Mouse (Mus musculus): ENCODE measurements around the gene Ranbp2.
A peak's percentile ranks its signal among the peaks of the same experiment; 100 is the strongest.

Gene Ranbp2

DNA sequence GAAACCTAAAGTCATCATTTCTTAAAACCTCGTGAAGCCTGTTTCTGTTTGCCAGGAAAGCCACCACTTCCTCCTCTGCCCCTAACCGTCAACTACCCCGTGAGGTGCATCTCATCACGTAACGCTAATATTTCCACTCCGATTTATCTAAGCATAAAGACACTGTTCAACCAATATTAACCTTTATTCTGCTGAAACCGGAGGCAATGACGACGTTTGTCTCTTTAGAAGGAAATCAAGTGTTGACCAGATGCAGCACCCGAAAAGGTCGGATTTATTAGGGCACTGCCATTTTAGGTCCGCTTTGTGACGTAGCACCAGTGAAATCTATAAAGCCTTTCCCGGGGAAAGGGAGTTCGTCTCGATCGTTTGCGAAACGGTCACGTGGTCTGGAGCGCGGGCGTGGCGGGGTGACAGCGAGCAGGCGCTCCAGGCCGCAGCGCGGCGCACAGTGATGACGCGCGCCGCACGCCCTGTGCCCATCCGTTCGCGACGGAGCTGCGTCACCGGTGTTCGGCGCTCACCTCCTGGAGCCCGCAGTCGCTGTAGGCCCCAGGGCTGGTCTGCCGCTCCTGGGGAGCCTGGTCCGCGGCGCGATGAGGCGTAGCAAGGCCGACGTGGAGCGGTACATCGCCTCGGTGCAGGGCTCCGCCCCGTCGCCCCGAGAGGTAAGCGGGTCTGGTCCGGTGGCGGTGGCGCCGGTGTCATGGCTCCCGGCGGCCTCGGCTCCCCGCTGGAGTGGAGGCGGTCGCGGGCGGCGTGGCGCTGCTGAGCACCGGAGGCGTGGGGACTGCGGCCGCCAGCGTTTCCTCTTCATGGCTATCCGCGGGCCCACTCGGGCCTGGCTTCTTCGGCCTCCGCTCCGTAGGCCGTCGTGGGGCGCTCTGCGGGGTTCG, at the start of gene Ranbp2:
Gene Ranbp2 (plus strand): TSS at position 537 of the 896 bp plus-strand sequence.
- DNase-seq (ENCODE audit: extremely low spot score, low spot score): peak; percentile 96

GRCm38 (mm10) chr10:58398941-58399340, 47.8 kb upstream of the Ranbp2 start:
- DNase-seq (ENCODE audit: extremely low spot score, low spot score): no peak

DNA sequence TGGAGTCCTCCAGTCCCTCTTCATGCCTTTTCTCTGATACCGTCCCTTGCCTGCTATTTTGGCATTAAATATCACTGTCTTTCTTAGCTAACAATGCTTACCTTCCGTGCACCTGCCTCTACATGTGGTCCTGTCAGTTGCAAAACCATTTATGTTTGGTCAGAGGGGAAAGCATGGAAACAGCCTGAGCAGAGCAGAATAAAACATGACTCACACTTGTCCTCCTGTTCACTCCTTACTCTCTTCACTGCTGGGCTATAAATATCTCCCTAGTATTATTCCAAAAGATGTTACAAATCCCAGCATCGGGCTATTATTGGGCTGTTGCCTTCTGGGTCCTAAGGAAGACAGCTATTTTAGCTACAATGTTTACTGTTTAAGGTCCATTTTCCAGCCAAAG, 44.9 kb upstream of the Ranbp2 start:
- no peak for DNase-seq (ENCODE audit: extremely low spot score, low spot score)

DNA sequence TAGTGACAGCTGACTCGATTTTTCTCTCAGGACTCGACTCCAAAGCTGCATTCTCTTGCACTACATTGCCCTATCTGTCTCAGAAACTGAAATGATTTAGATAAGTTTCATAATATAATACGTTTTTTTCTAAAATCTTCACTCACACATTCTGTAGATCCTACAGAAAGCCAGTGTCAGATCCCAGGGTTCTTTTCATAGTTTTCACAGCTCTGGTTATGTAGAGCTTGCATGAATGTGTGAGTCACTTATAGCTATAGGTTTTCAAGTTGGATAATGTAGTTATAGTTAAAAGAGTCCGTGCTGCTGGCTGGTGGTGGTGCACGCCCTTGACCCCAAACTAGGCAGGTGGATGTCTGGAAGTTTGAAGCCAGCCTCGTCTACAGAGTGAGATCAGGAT, 42.1 kb upstream of the Ranbp2 start:
- DNase-seq (ENCODE audit: extremely low spot score, low spot score): no peak

GRCm38 (mm10) chr10:58405285-58405948, 41.3 kb upstream of the Ranbp2 start:
- DNase-seq (ENCODE audit: extremely low spot score, low spot score): no peak

GRCm38 (mm10) chr10:58405949-58406305, 40.8 kb upstream of the Ranbp2 start:
- no peak for DNase-seq (ENCODE audit: extremely low spot score, low spot score)

DNA sequence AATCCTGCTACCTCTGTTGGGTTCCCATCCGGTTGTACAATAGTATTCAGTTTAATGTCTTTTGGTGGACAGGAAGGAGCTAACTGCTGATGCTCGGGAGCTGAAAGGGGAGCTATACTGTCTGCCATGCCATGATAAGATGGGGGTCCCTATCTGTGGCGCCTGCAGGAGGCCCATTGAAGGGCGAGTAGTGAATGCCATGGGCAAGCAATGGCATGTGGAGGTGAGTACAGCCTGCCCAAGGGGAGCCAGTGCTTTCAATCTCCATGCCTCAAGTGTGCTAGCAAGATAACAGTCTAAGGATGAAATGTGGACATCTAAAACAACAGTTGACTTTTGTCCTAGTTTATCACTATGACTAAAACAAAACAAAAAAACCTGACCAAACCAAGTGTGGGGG, 34.4 kb upstream of the Ranbp2 start:
- DNase-seq (ENCODE audit: extremely low spot score, low spot score): no peak

GRCm38 (mm10) chr10:58412852-58413251, 33.9 kb upstream of the Ranbp2 start:
- DNase-seq (ENCODE audit: extremely low spot score, low spot score): no peak

- no peak for DNase-seq (ENCODE audit: extremely low spot score, low spot score)
These were observed 30.0 kb upstream of the Ranbp2 start for GRCm38 (mm10) chr10:58416702-58417101.

DNA sequence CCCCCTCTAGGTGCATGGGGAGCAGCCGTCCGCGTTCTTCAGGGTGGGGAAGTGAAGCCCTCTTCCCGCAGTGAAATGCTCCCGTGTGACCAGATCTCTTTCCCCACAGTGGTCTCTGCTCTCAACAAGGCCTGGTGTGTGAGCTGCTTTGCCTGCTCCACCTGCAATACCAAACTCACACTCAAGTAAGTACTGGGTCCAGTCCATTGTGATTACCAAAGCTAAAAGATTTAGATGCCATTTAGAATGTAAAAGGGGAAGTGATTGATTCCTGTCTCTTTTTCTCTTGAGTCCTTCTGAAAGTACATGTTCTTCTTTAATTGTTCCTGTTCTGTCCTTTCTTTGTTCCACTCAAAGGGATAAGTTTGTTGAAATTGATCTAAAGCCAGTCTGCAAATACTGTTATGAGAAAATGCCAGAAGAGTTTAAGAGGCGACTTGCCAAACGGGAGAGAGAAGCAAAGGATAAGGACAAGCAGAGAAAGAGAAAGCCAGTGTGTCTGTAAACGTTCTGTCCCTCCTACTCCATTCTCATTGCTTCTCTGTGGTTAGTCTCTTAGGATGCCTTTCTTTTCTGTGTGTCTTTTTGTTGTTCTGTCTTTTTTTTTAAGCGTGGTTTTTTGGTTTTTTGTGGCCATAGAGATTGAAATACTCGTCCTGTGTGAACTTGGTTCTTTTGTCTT, 28.3 kb upstream of the Ranbp2 start:
- no peak for DNase-seq (ENCODE audit: extremely low spot score, low spot score)

GRCm38 (mm10) chr10:58427930-58428329, 18.8 kb upstream of the Ranbp2 start:
- no peak for DNase-seq (ENCODE audit: extremely low spot score, low spot score)

DNA sequence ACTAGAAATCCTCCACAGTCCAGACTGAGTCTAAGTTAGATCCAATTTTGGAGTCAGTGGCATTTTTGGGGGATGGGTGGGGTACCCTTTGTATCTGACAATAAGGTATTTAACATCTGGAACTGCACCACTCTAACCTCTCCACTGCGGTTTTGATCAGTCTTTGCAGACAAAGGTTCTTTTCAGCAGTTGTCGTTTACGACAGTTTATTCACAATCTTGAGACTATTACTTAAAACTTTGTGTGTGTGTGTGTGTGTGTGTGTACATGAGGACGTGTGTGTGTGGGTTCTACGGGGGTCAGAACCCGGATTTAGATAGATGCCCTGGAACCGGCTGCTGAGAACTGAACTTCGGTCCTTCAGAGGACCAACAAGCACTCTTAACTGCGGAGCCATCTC, 870 bp upstream of the Ranbp2 start:
- peak; percentile 24 for DNase-seq (ENCODE audit: extremely low spot score, low spot score)

- DNase-seq (ENCODE audit: extremely low spot score, low spot score): no peak
These were observed 611 bp downstream of the Ranbp2 start for GRCm38 (mm10) chr10:58447280-58447781.

DNA sequence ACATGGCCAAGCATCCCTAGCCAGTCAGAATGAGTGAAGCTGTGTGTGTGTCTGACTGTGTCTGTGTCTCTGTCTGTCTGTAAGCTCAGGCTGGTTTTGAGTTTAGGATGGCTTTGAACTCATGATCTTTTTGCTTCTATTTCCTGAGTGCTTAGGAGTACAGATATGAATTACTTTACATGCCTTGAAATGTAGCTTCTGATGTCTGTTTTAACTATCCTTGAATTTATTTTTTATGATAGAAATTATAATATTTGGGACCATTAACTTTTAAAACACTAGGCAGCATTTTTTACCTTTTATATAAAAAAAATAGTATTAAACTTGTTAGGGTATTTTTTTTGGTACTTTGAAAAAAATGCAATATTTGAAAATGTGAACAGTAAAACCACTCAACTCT, 4.9 kb downstream of the Ranbp2 start:
- DNase-seq (ENCODE audit: extremely low spot score, low spot score): no peak

DNA sequence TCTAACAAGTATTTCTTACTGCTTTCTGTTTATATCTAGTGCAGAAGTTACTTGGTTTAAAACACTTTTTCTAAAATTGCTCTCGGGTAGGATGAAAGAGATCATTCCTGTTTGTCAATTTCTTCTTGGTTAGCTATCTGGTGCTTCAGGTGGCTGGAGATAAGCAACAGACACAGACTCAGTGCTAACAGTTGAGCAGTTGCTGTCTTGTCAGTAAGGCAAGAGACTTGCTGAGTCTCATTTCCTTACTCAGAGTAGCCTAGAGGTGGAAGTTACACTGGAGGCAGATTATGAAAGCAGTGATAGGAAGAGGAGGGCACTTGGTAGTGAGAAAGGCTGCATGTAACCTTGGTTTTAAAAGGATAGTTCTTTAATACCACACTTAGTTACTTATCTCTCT, 5.5 kb downstream of the Ranbp2 start:
- no peak for DNase-seq (ENCODE audit: extremely low spot score, low spot score)

GRCm38 (mm10) chr10:58459896-58460295, 13.2 kb downstream of the Ranbp2 start:
- DNase-seq (ENCODE audit: extremely low spot score, low spot score): no peak

DNA sequence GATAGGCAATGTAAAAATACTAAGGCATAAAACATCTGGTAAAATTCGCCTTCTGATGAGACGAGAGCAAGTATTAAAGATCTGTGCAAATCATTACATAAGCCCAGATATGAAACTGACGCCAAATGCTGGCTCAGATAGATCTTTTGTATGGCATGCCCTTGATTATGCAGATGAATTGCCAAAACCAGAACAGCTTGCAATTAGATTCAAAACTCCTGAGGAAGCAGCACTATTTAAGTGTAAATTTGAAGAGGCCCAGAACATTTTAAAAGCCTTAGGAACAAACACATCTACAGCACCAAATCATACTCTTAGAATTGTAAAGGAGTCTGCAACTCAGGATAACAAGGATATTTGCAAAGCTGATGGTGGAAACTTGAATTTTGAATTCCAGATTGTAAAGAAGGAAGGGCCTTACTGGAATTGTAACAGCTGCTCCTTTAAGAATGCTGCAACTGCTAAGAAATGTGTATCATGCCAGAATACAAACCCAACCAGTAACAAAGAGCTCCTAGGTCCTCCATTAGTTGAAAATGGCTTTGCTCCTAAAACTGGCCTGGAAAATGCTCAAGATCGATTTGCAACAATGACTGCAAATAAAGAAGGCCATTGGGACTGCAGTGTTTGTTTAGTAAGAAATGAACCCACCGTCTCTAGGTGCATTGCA, 30.5 kb downstream of the Ranbp2 start:
- no peak for DNase-seq (ENCODE audit: extremely low spot score, low spot score)

DNA sequence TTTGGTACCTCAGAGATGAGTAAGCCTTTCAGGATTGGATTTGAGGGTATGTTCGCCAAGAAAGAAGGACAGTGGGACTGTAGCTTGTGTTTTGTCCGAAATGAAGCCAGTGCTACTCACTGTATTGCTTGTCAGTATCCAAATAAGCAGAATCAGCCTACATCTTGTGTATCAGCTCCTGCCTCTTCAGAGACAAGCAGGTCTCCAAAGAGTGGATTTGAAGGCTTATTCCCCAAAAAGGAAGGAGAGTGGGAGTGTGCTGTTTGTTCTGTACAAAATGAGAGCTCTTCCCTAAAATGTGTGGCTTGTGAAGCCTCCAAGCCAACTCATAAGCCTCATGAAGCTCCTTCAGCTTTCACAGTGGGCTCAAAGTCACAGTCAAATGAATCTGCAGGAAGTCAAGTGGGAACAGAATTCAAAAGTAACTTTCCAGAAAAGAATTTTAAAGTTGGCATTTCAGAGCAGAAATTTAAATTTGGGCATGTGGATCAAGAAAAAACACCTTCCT, 31.4 kb downstream of the Ranbp2 start:
- no peak for DNase-seq (ENCODE audit: extremely low spot score, low spot score)

- DNase-seq (ENCODE audit: extremely low spot score, low spot score): no peak
These were observed 33.3 kb downstream of the Ranbp2 start for GRCm38 (mm10) chr10:58479954-58480490.

- DNase-seq (ENCODE audit: extremely low spot score, low spot score): no peak
These were observed 44.3 kb downstream of the Ranbp2 start for GRCm38 (mm10) chr10:58491031-58491430.

GRCm38 (mm10) chr10:58495637-58496036, 48.9 kb downstream of the Ranbp2 start:
- DNase-seq (ENCODE audit: extremely low spot score, low spot score): no peak

All from neural tube, embryonic 10.5 days (tissue).